Mouse (Mus musculus) cerebellum, postnatal 14 days (tissue): ENCODE data around the gene Ugt1a6b.
"Not testable (repeated sequence)": the region's sequence is repeated elsewhere in the genome, so short reads cannot be mapped to it uniquely, and the experiment has no call there.

Source experiments
- DNase-seq, 2 experiments: peaks; one replicate each; pipeline ENCODE4 v3.0.0; 2021; ENCODE audit warnings: mixed read lengths in 2 of 2

Gene Ugt1a6b

GRCm38 (mm10) chr1:88125827-88126360 is 22.8 kb downstream of the Ugt1a6b start:
- not testable (repeated sequence) for DNase-seq

- DNase-seq: not testable (repeated sequence)
These were observed 26.0 kb downstream of the Ugt1a6b start for GRCm38 (mm10) chr1:88129091-88129490.

GRCm38 (mm10) chr1:88130223-88130622 is 27.2 kb downstream of the Ugt1a6b start:
- DNase-seq: not testable (repeated sequence)

GRCm38 (mm10) chr1:88133908-88134456 is 30.9 kb downstream of the Ugt1a6b start:
- DNase-seq: no peak

GRCm38 (mm10) chr1:88134457-88135011 is 31.5 kb downstream of the Ugt1a6b start, which contains the start of gene Ugt1a6a:
TSS of gene Ugt1a6a (plus strand) at chr1:88134809.
- not testable (repeated sequence) for DNase-seq

GRCm38 (mm10) chr1:88135229-88135904 is 32.3 kb downstream of the Ugt1a6b start:
- DNase-seq: not testable (repeated sequence)

GRCm38 (mm10) chr1:88136646-88137045 is 33.6 kb downstream of the Ugt1a6b start:
- DNase-seq: no peak

GRCm38 (mm10) chr1:88137264-88137663 is 34.2 kb downstream of the Ugt1a6b start:
- DNase-seq: no peak

- DNase-seq: no peak
These were observed 35.1 kb downstream of the Ugt1a6b start for GRCm38 (mm10) chr1:88138145-88138544.

- not testable (repeated sequence) for DNase-seq
These were observed 37.4 kb downstream of the Ugt1a6b start for GRCm38 (mm10) chr1:88140492-88140891.

- peak; percentile 56 to 78 for DNase-seq
These were observed 41.1 kb downstream of the Ugt1a6b start for GRCm38 (mm10) chr1:88143966-88144675.

GRCm38 (mm10) chr1:88145278-88145677 is 42.2 kb downstream of the Ugt1a6b start:
- DNase-seq: peak; percentile 9 to 45

GRCm38 (mm10) chr1:88150133-88150532 is 47.1 kb downstream of the Ugt1a6b start:
- peak; percentile 35 to 41 for DNase-seq

GRCm38 (mm10) chr1:88158430-88158829 is 55.4 kb downstream of the Ugt1a6b start:
- peak in 1 of 2 experiments; percentile 18 for DNase-seq

GRCm38 (mm10) chr1:88165711-88166110 is 62.7 kb downstream of the Ugt1a6b start, which contains the start of gene Ugt1a5:
TSS of gene Ugt1a5 (plus strand) at chr1:88166012.
- DNase-seq: no peak

GRCm38 (mm10) chr1:88172190-88172589 is 69.1 kb downstream of the Ugt1a6b start:
- DNase-seq: not testable (repeated sequence)

- DNase-seq: no peak
These were observed 76.6 kb downstream of the Ugt1a6b start for GRCm38 (mm10) chr1:88179657-88180056.

GRCm38 (mm10) chr1:88186325-88186935 is 83.4 kb downstream of the Ugt1a6b start:
- DNase-seq: no peak

GRCm38 (mm10) chr1:88192136-88192535 is 89.1 kb downstream of the Ugt1a6b start:
- no peak for DNase-seq

- DNase-seq: no peak
These were observed 92.6 kb downstream of the Ugt1a6b start for GRCm38 (mm10) chr1:88195687-88196086.

GRCm38 (mm10) chr1:88197443-88197842 is 94.4 kb downstream of the Ugt1a6b start:
- no peak for DNase-seq

GRCm38 (mm10) chr1:88199996-88200395 is 96.9 kb downstream of the Ugt1a6b start:
- DNase-seq: peak; percentile 48 to 62

- DNase-seq: no peak
These were observed 97.4 kb downstream of the Ugt1a6b start, which contains the start of gene Ugt1a2 for GRCm38 (mm10) chr1:88200456-88200855. TSS of gene Ugt1a2 (plus strand) at chr1:88200601.
